In genomic region chr6:100453401-100453800, GRCm38 (mm10) we compare ENCODE assay signal across 18 mouse cellular contexts.
"Had no signal": no experiment of that assay in that cellular context is flagged by ENCODE, and none has a peak within 500 bp of the region (broad histone marks: within the 10 kb centered on the region; RNA-seq: fewer than 3 reads in every experiment).

No protein-coding gene starts in this region.

- H3K9ac ChIP-seq: lung, embryonic 14.5 days; midbrain, embryonic 13.5 days; midbrain, embryonic 15.5 days; neural tube, embryonic 13.5 days; neural tube, embryonic 15.5 days had no signal

- H3K4me2 ChIP-seq: lung, embryonic 14.5 days; midbrain, embryonic 13.5 days; midbrain, embryonic 15.5 days; neural tube, embryonic 13.5 days; neural tube, embryonic 15.5 days had no signal

- H3K36me3 ChIP-seq: midbrain, embryonic 10.5 days; midbrain, embryonic 13.5 days; midbrain, embryonic 15.5 days; neural tube, embryonic 13.5 days; neural tube, embryonic 15.5 days had no signal

- H3K9me3 ChIP-seq: midbrain, embryonic 15.5 days; neural tube, embryonic 15.5 days had no signal

- ATAC-seq: midbrain, embryonic 13.5 days; midbrain, embryonic 15.5 days had no signal

- DNase-seq: lung, adult 18-20 months; lung, embryonic 14.5 days; lung, postnatal 10 days; lung, postnatal 4 days; retina, postnatal 1 day; right cerebral cortex, adult 18-20 months; right cerebral cortex, postnatal 25 days; right cerebral cortex, postnatal 4 days; spleen, adult 18-20 months; thymus, adult 18-20 months; thymus, postnatal 14 days; thymus, postnatal 4 days had no signal

- H3K4me3 ChIP-seq: midbrain, embryonic 10.5 days; midbrain, embryonic 13.5 days; midbrain, embryonic 15.5 days; myocyte; neural tube, embryonic 13.5 days; neural tube, embryonic 15.5 days had no signal

- H3K27ac ChIP-seq: midbrain, embryonic 10.5 days; midbrain, embryonic 13.5 days; midbrain, embryonic 15.5 days; neural tube, embryonic 13.5 days; neural tube, embryonic 15.5 days had no signal

- H3K27me3 ChIP-seq: midbrain, embryonic 13.5 days; midbrain, embryonic 15.5 days; neural tube, embryonic 13.5 days; neural tube, embryonic 15.5 days had no signal

- H3K4me1 ChIP-seq: midbrain, embryonic 15.5 days; neural tube, embryonic 13.5 days had no signal
